Mouse (Mus musculus): ENCODE results near the gene Crygd.

Crygd gene

GRCm38 (mm10) chr1:65043433-65043832 lies 19.8 kb downstream of the Crygd start:
- no peak for DNase-seq (ENCODE audit: low read depth)

- DNase-seq (ENCODE audit: low read depth), result no peak
Measured at GRCm38 (mm10) chr1:65041837-65042236, 21.4 kb downstream of the Crygd start.

- DNase-seq (ENCODE audit: low read depth), result no peak
Measured at GRCm38 (mm10) chr1:65040806-65041205, 22.4 kb downstream of the Crygd start.

- DNase-seq (ENCODE audit: low read depth), result no peak
Measured at GRCm38 (mm10) chr1:65039679-65040078, 23.6 kb downstream of the Crygd start.

- DNase-seq (ENCODE audit: low read depth), result no peak
Measured at GRCm38 (mm10) chr1:65037542-65037941, 25.7 kb downstream of the Crygd start.

GRCm38 (mm10) chr1:65035513-65035912 lies 27.7 kb downstream of the Crygd start:
- DNase-seq (ENCODE audit: low read depth), result no peak

- DNase-seq (ENCODE audit: low read depth), result no peak
Measured at GRCm38 (mm10) chr1:65032641-65033040, 30.6 kb downstream of the Crygd start, which contains the start of gene Akr1cl. Gene Akr1cl (minus strand): TSS chr1:65032759.

- DNase-seq (ENCODE audit: low read depth), result no peak
Measured at GRCm38 (mm10) chr1:65028206-65028605, 35.0 kb downstream of the Crygd start.

GRCm38 (mm10) chr1:65012726-65013125 lies 50.5 kb downstream of the Crygd start:
- DNase-seq (ENCODE audit: low read depth), result no peak
